Mouse (Mus musculus): ENCODE results near the gene Itgb2. TPM values are rescaled to one million over a fixed set of nuclear protein-coding genes. Genes with fewer than 3 reads are reported as not detected.

Itgb2 gene
- polyA plus RNA-seq, 1 experiment from 2014 or later = 0.64 TPM

DNA sequence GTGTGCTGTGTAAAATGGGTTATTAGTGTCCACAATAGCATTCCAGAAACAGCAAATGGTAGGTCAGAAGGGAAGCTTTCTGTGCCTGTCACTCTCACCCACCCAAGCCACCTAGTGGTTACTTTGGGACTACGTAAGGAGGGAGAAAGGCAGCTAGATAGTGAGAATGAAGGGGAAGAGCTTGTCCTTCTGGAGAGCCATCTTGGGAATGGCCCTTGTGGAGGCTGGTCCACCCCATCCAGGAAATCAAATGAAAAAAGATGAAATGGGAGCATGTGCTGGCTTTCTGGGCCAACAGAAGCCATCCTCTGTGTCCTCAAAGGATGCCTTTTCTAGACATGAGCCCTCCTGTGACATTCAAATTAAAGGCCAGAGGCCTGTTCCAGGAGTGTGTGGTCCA is 75.3 kb downstream of the Itgb2 start:
- 40% methylated on average over 1 of the region's 1 CpGs for WGBS
- 0 out of 2 replicates have a peak, but pooled peaks cover 5% of the 10 kb centered on the region for H3K9me3 ChIP-seq
- peak overlapping the region; percentile 93 for H3K27ac ChIP-seq
- ATAC-seq (ENCODE audit: low FRiP score) = peak; percentile 33; the same call in 1 of the 2 replicates
- peak overlapping the region; percentile 71 for H3K4me3 ChIP-seq (replicated peaks)
- H3K9ac ChIP-seq = no peak overlapping the region
- H3K27me3 ChIP-seq = no peaks in the 10 kb centered on the region
- H3K4me2 ChIP-seq = peak overlapping the region; percentile 83
- peaks cover 8% of the 10 kb centered on the region for H3K36me3 ChIP-seq (replicated peaks)
- peaks cover 15% of the 10 kb centered on the region for H3K4me1 ChIP-seq

DNA sequence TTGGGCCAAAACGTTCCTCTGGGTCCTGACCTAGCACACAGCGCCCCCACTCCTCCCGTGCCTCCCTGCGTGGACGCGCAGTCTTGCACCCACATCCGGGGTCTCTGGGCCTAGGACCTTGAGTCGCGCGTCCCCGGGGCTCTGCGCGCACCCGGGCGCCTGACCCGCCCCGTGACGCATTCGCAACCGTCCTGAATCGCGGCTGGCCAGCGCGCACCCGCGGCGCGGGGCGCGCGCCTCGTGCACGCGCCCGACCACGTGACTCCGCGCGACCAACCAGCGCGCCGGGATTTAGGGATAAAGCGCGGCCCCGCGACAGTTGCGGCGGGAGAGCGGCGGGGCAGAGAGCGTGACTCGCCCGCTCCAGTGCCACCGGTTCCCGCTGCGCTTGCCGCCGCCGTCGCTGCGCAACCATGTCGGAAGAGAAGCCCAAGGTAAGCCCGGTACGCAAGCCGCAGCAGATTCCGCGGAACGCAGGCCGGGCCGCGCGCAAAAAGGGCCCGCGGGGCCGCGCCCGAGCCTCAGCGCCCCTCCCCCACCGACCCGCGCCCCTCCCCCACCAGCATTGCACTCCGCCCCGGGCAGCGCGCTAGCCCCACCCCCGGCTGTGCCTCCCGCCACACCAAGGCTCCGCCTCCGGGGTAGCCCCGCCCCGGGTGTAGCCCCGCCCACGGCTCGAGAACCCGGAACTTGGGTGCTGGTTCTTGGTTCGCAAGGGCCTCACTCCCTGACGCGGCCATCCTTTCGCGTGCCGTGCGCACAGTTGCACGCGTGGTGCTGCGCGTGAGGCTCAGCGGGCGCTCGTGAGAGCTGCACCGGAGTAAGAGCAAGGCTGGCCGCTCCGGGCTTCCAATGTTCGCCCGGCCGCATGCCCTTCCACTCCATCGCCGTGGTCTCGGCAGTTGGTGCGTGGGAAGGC is 76.1 kb downstream of the Itgb2 start, which contains the start of the genes Sumo3 and Gm49325:
TSS of gene Sumo3 (plus strand) at position 190 of the 919 bp plus-strand sequence.
TSS of gene Gm49325 (plus strand) at position 290 of the 919 bp plus-strand sequence.
- ATAC-seq (ENCODE audit: low FRiP score) = peak; percentile 93
- under 1% methylated on average over 100 of the region's 119 CpGs for WGBS
- Histone ChIP-seq H3K9me3 (0 out of 2 replicates have a peak, but pooled peaks cover 5% of the 10 kb centered on the region), H3K4me2 (peak within 1 kb of the TSS; percentile 83), H3K9ac (peak within 1 kb of the TSS; percentile 77), H3K36me3 (replicated peaks) (peaks cover 16% of the 10 kb centered on the region), H3K4me1 (peaks cover 20% of the 10 kb centered on the region), H3K27ac (peak within 1 kb of the TSS; percentile 93), H3K4me3 (replicated peaks) (peak within 1 kb of the TSS; percentile 71), H3K27me3 (no peaks in the 10 kb centered on the region)

DNA sequence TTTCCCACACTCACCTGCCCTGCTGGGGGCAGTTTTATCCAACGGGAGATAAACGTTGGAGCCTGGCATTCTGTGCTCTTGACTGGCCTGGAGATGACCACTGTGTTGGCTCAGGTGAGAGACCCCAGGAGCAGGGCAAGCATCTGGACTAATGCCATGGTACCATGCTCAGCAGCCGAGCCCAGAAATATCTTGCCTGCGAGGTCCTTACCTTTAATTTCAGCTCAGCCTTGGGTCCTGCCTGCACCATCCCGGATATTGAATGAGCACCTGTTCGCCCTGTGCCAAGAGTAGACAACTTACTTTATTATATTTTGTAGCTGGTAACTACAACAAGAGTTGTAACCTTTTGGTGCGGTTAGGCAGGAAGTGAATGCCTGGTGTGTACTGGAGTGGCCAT is 76.8 kb downstream of the Itgb2 start:
- peaks cover 20% of the 10 kb centered on the region for H3K4me1 ChIP-seq
- peaks cover 22% of the 10 kb centered on the region for H3K36me3 ChIP-seq (replicated peaks)
- H3K9ac ChIP-seq = peak overlapping the region; percentile 77
- H3K27me3 ChIP-seq = no peaks in the 10 kb centered on the region
- WGBS = 46% methylated on average over 7 of the region's 7 CpGs
- peak overlapping the region; percentile 83 for H3K4me2 ChIP-seq
- H3K27ac ChIP-seq = peak overlapping the region; percentile 93
- peak overlapping the region; percentile 71 for H3K4me3 ChIP-seq (replicated peaks)
- peak; percentile 34 for ATAC-seq (ENCODE audit: low FRiP score)
- 0 out of 2 replicates have a peak, but pooled peaks cover 5% of the 10 kb centered on the region for H3K9me3 ChIP-seq

DNA sequence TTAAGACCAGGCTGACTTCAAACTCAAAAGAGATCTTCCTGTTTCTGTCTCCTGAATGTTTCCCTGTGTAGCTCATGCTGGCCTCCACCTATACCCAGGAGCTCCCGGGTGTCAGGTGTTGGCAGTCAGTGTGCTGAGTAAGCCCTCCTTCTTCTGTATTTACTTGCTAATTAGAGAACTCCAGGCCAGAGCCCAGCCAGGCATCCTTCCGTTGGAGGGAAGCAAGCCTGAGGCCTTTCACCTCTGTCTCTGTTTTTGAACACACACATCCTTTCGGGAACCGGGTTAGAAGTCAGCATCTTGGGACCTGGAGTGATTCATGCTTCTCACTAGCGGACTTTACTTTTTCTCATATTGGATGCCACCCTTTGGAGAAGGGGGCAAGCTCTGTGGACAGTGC is 77.4 kb downstream of the Itgb2 start:
- Histone ChIP-seq H3K9ac (no peak overlapping the region), H3K4me3 (replicated peaks) (peak overlapping the region; percentile 71), H3K36me3 (replicated peaks) (peaks cover 28% of the 10 kb centered on the region), H3K4me1 (peaks cover 20% of the 10 kb centered on the region), H3K4me2 (peak overlapping the region; percentile 83), H3K9me3 (0 out of 2 replicates have a peak, but pooled peaks cover 5% of the 10 kb centered on the region), H3K27ac (no peak overlapping the region), H3K27me3 (no peaks in the 10 kb centered on the region)
- no peak for ATAC-seq (ENCODE audit: low FRiP score)
- 73% methylated on average over 5 of the region's 5 CpGs for WGBS

DNA sequence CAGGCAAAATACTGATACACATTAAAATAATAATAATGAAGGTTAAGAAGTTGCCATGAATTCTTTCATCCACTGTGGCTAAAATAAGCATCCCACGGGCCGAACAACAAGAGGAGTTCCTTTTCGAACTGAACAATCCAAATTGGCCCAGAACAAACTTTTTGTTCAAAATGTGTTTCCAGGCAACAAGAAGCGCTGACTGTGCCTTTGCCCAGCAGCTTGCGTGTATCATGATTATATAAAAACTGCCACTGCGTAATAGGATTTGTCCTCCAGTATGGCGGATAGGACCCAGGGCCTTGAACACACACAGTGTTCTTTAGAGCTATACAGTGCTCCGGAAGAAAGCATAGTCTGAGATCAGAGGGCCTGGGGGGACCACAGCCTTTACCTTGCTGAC is 78.5 kb downstream of the Itgb2 start:
- Histone ChIP-seq H3K9ac (no peak overlapping the region), H3K4me2 (no peak overlapping the region), H3K27ac (no peak overlapping the region), H3K4me3 (replicated peaks) (no peak overlapping the region), H3K36me3 (replicated peaks) (peaks cover 39% of the 10 kb centered on the region), H3K4me1 (peaks cover 20% of the 10 kb centered on the region), H3K9me3 (0 out of 2 replicates have a peak, but pooled peaks cover 5% of the 10 kb centered on the region), H3K27me3 (no peaks in the 10 kb centered on the region)
- WGBS = 90% methylated on average over 8 of the region's 8 CpGs
- no peak for ATAC-seq (ENCODE audit: low FRiP score)

DNA sequence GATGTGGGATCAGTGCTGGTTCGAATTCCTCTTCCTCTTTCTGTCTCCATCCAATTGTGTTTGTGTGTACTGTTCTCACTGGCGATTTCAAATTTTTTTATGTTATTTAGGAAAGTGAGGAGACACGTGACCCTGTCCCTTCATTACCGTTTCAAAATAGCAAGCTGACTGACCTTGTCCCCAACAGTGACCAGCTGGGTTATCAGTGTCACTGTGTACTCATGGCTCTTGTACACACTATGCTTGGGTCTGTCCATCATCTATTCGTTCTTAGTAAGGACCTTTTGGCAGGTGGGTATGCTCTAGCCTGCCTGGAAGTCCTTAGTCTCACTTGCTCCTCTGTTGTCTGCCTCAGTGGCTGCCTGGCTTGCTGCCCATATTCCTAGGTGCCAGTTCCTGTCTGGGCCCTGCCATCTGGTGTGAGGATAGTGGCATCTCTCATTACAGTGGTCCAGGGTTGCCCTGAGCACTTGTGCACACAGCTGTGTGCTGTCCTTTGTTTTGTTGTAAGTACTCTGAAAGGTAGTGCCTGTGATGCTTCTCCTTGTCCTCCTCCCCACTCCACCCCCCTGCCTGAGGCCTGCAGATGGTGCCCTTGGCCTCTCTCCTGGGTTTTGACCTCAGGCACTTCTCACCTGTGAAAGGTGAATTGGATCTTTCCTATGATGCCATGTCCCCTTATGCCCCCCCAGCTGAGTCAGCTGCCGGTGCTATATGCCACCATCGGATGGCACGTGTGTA is 80.3 kb downstream of the Itgb2 start:
- WGBS = 91% methylated on average over 8 of the region's 8 CpGs
- H3K27ac ChIP-seq = 0 out of 2 replicates have a peak overlapping the region, but pooled peaks have one; percentile 31
- no peaks in the 10 kb centered on the region for H3K27me3 ChIP-seq
- peaks cover 55% of the 10 kb centered on the region for H3K36me3 ChIP-seq (replicated peaks)
- H3K9ac ChIP-seq = no peak overlapping the region
- no peak overlapping the region for H3K4me3 ChIP-seq (replicated peaks)
- peaks cover 20% of the 10 kb centered on the region for H3K4me1 ChIP-seq
- no peak overlapping the region for H3K4me2 ChIP-seq
- ATAC-seq (ENCODE audit: low FRiP score) = no peak
- H3K9me3 ChIP-seq = no peaks in the 10 kb centered on the region

DNA sequence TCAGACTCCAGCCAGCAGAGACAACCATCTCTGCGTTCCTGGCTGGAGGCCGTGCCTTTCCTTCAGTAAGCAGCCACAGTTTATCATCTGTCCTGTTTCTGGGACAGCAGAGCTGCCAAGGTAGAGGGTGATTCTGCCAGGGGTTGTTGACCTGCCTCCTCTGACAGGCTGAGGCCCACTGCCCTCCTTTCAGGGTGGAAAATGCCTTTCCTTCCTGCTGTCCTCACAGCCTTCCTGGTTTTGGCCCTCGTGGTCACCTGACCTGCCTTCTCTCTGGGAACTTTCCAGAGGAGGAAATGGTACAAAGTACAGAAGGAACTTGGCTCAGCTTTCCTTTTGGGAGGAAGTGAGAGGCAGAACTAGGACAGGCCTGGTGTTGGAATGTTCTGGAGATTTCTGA is 83.4 kb downstream of the Itgb2 start:
- no peak overlapping the region for H3K27ac ChIP-seq
- H3K36me3 ChIP-seq (replicated peaks) = peaks cover 84% of the 10 kb centered on the region
- no peak overlapping the region for H3K9ac ChIP-seq
- ATAC-seq (ENCODE audit: low FRiP score) = no peak
- H3K4me2 ChIP-seq = no peak overlapping the region
- no peaks in the 10 kb centered on the region for H3K9me3 ChIP-seq
- peaks cover 6% of the 10 kb centered on the region; the same call in 1 of the 2 replicates for H3K4me1 ChIP-seq
- 93% methylated on average over 3 of the region's 3 CpGs for WGBS
- no peak overlapping the region for H3K4me3 ChIP-seq (replicated peaks)
- no peaks in the 10 kb centered on the region for H3K27me3 ChIP-seq

Other genes starting within 250 kb of the Itgb2 start
- gene Adarb1, start 112.0 kb upstream of the Itgb2 start, polyA plus RNA-seq (2016; fragmentation: Nextera tagmentation; extraction: Ambion mirVana) = 8.3 and 8.4 TPM in 2 replicates
- 39.4 and 44.1 TPM in 2 replicates for gene Fam207a, start 14.5 kb upstream of the Itgb2 start, polyA plus RNA-seq (2016; fragmentation: Nextera tagmentation; extraction: Ambion mirVana)
- 61.9 and 64.6 TPM in 2 replicates for gene Pttg1ip, start 51.5 kb downstream of the Itgb2 start, polyA plus RNA-seq (2016; fragmentation: Nextera tagmentation; extraction: Ambion mirVana)
- 322 and 326 TPM in 2 replicates for gene Sumo3, start 75.8 kb downstream of the Itgb2 start, polyA plus RNA-seq (2016; fragmentation: Nextera tagmentation; extraction: Ambion mirVana)
- 15.7 and 23.4 TPM in 2 replicates for gene Gm49325, start 75.9 kb downstream of the Itgb2 start, polyA plus RNA-seq (2016; fragmentation: Nextera tagmentation; extraction: Ambion mirVana)
- gene Ube2g2, start 92.0 kb downstream of the Itgb2 start, polyA plus RNA-seq (2016; fragmentation: Nextera tagmentation; extraction: Ambion mirVana) = 87.0 and 92.7 TPM in 2 replicates
- gene Tspear, start 156.3 kb downstream of the Itgb2 start, polyA plus RNA-seq (2016; fragmentation: Nextera tagmentation; extraction: Ambion mirVana) = 0.46 and 0.92 TPM in 2 replicates
- not detected in 2 replicates for gene Gm19402, start 160.5 kb downstream of the Itgb2 start, polyA plus RNA-seq (2016; fragmentation: Nextera tagmentation; extraction: Ambion mirVana)
- not detected in 2 replicates for gene Gm9508, start 167.0 kb downstream of the Itgb2 start, polyA plus RNA-seq (2016; fragmentation: Nextera tagmentation; extraction: Ambion mirVana)
- gene Gm10272, start 176.4 kb downstream of the Itgb2 start, polyA plus RNA-seq (2016; fragmentation: Nextera tagmentation; extraction: Ambion mirVana) = not detected in 2 replicates
- gene Gm10024, start 181.2 kb downstream of the Itgb2 start, polyA plus RNA-seq (2016; fragmentation: Nextera tagmentation; extraction: Ambion mirVana) = not detected in 2 replicates
- not detected in 2 replicates for gene Gm10142, start 185.6 kb downstream of the Itgb2 start, polyA plus RNA-seq (2016; fragmentation: Nextera tagmentation; extraction: Ambion mirVana)
- gene Krtap12-1, start 190.3 kb downstream of the Itgb2 start, polyA plus RNA-seq (2016; fragmentation: Nextera tagmentation; extraction: Ambion mirVana) = not detected in 2 replicates
- gene Gm10100, start 196.2 kb downstream of the Itgb2 start, polyA plus RNA-seq (2016; fragmentation: Nextera tagmentation; extraction: Ambion mirVana) = not detected in 2 replicates
- gene Gm18596, start 212.4 kb downstream of the Itgb2 start, polyA plus RNA-seq (2016; fragmentation: Nextera tagmentation; extraction: Ambion mirVana) = not detected in 2 replicates
- not detected in 2 replicates for gene Gm9736, start 221.1 kb downstream of the Itgb2 start, polyA plus RNA-seq (2016; fragmentation: Nextera tagmentation; extraction: Ambion mirVana)
- not detected in 2 replicates for gene Gm3233, start 229.4 kb downstream of the Itgb2 start, polyA plus RNA-seq (2016; fragmentation: Nextera tagmentation; extraction: Ambion mirVana)
- not detected in 2 replicates for gene Gm3238, start 241.1 kb downstream of the Itgb2 start, polyA plus RNA-seq (2016; fragmentation: Nextera tagmentation; extraction: Ambion mirVana)
- not detected in 2 replicates for gene Gm7138, start 246.7 kb downstream of the Itgb2 start, polyA plus RNA-seq (2016; fragmentation: Nextera tagmentation; extraction: Ambion mirVana)